ENCODE assay signal across 8 mouse cellular contexts in genomic region chr3:122619931-122620284, GRCm38 (mm10). TPM values are rescaled to one million over a fixed set of nuclear protein-coding genes. Genes with fewer than 3 reads are reported as not detected.
A peak's percentile ranks its signal among the peaks of the same experiment; 100 is the strongest.
DNase-seq lines count a peak whose midpoint lies in the region; ATAC-seq and TF ChIP-seq lines count a peak whose summit lies in the region.

No protein-coding gene starts in this region.

- TF ChIP-seq CTCF in stomach, postnatal 0 days (IDR thresholded peaks at IDR 0.05; ENCODE audit: low read depth), result no peak

- peak overlapping the region; percentile 97 for H3K9ac ChIP-seq in heart, embryonic 14.5 days (ENCODE audit: low read length)
- H3K9ac ChIP-seq in liver, embryonic 13.5 days, result peak overlapping the region; percentile 72
- H3K9ac ChIP-seq in stomach, postnatal 0 days (ENCODE audit: low read length), result peak overlapping the region; percentile 98

- peak overlapping the region; percentile 71 to 77 for H3K4me3 ChIP-seq in heart, embryonic 14.5 days (ENCODE audit: control insufficient read depth in 1 of 2, insufficient read depth in 1 of 2, low read depth in 1 of 2, low read length in 2 of 2)
- H3K4me3 ChIP-seq in liver, embryonic 13.5 days (replicated peaks), result peak overlapping the region; percentile 68
- H3K4me3 ChIP-seq in stomach, postnatal 0 days (ENCODE audit: low read depth, low read length), result peak overlapping the region; percentile 93

- peaks cover 6 to 16% of the 10 kb centered on the region in 2 experiments for H3K4me1 ChIP-seq in heart, embryonic 14.5 days (ENCODE audit: control insufficient read depth in 2 of 2, insufficient read depth in 2 of 2, low read length in 2 of 2)
- peaks cover 14% of the 10 kb centered on the region for H3K4me1 ChIP-seq in liver, embryonic 13.5 days (replicated peaks)
- no peaks in the 10 kb centered on the region for H3K4me1 ChIP-seq in stomach, postnatal 0 days (replicated peaks; ENCODE audit: control insufficient read depth, insufficient read depth)

- H3K27me3 ChIP-seq in heart, embryonic 14.5 days (ENCODE audit: control insufficient read depth, insufficient read depth, low read length), result no peaks in the 10 kb centered on the region
- H3K27me3 ChIP-seq in liver, embryonic 13.5 days, result peaks cover 35% of the 10 kb centered on the region
- H3K27me3 ChIP-seq in stomach, postnatal 0 days (ENCODE audit: control insufficient read depth, insufficient read depth, low read length), result no peaks in the 10 kb centered on the region

- no peaks in the 10 kb centered on the region for H3K36me3 ChIP-seq in heart, embryonic 14.5 days (ENCODE audit: control insufficient read depth, insufficient read depth, low read length)
- no peaks in the 10 kb centered on the region for H3K36me3 ChIP-seq in liver, embryonic 13.5 days
- no peaks in the 10 kb centered on the region for H3K36me3 ChIP-seq in stomach, postnatal 0 days (ENCODE audit: control insufficient read depth, insufficient read depth, low read length)

- H3K27ac ChIP-seq in heart, embryonic 14.5 days (replicated peaks in 1 of 2; ENCODE audit: control insufficient read depth in 1 of 2, insufficient read depth in 1 of 2, low read depth in 2 of 2, low read length in 2 of 2), result peak overlapping the region; percentile 87 to 96
- H3K27ac ChIP-seq in liver, embryonic 13.5 days, result peak overlapping the region; percentile 67
- H3K27ac ChIP-seq in stomach, postnatal 0 days (replicated peaks), result peak overlapping the region; percentile 99

- no peaks in the 10 kb centered on the region for H3K9me3 ChIP-seq in heart, embryonic 14.5 days (ENCODE audit: control insufficient read depth, low read length)
- H3K9me3 ChIP-seq in liver, embryonic 13.5 days (replicated peaks), result no peaks in the 10 kb centered on the region
- H3K9me3 ChIP-seq in stomach, postnatal 0 days (ENCODE audit: control insufficient read depth, low read length), result no peaks in the 10 kb centered on the region

- under 1% methylated on average over 20 of the region's 20 CpGs for WGBS in heart, embryonic 14.5 days
- under 1% methylated on average over 20 of the region's 20 CpGs for WGBS in liver, embryonic 13.5 days (ENCODE audit: insufficient replicate concordance)
- under 1% methylated on average over 20 of the region's 20 CpGs for WGBS in stomach, postnatal 0 days

- H3K4me2 ChIP-seq in heart, embryonic 14.5 days (ENCODE audit: low read length), result peak overlapping the region; percentile 97
- peak overlapping the region; percentile 71 for H3K4me2 ChIP-seq in liver, embryonic 13.5 days
- peak overlapping the region; percentile 94 for H3K4me2 ChIP-seq in stomach, postnatal 0 days (replicated peaks; ENCODE audit: low read depth)

- peak; percentile 56 for DNase-seq in kidney, adult 9 months
- no peak for DNase-seq in kidney, postnatal 10 days
- DNase-seq in R1 (ENCODE audit: low read depth, low spot score), result peak; percentile 79
- no peak for DNase-seq in liver, embryonic 13.5 days
- DNase-seq in stomach, postnatal 0 days (ENCODE audit: low spot score), result no peak
- no peak for DNase-seq in right cerebral cortex, adult 18-20 months
- no peak for DNase-seq in layer of hippocampus, adult 9-10 months (ENCODE audit: low spot score)

- peak; percentile 41; the same call in 1 of the 2 replicates for ATAC-seq in heart, embryonic 14.5 days (ENCODE audit: insufficient number of reproducible peaks, insufficient read depth, low FRiP score, low read depth)
- ATAC-seq in liver, embryonic 13.5 days (ENCODE audit: low read depth), result peak; percentile 37
- peak; percentile 27; the same call in 1 of the 2 replicates for ATAC-seq in stomach, postnatal 0 days (ENCODE audit: low FRiP score, low TSS enrichment)

- TF ChIP-seq EP300 in stomach, postnatal 0 days (optimal IDR thresholded peaks at IDR 0.05), result no peak

RNA-seq across cellular contexts. Expression of gene Fnbp1l, which starts 0.4 kb away (rescaled TPM):
- 24.5 and 29.5 TPM in 2 replicates for polyA plus RNA-seq in heart, embryonic 14.5 days (2014; fragmentation: Nextera tagmentation; extraction: Ambion mirVana)
- 4.3 and 5.6 TPM in 2 replicates for polyA plus RNA-seq in liver, embryonic 13.5 days (2015; fragmentation: Nextera tagmentation; extraction: Ambion mirVana)
- polyA plus RNA-seq in stomach, postnatal 0 days (2015; fragmentation: Nextera tagmentation; extraction: Ambion mirVana), result 20.0 and 20.8 TPM in 2 replicates

Comparison
In these comparisons a context has a peak if more than half of its experiments do, and no peak if none do; other contexts are left out.
1. DNase-seq: peak in kidney, adult 9 months (single experiment) and R1 (single experiment); none in kidney, postnatal 10 days (single experiment), liver, embryonic 13.5 days (single experiment), stomach, postnatal 0 days (single experiment), right cerebral cortex, adult 18-20 months (single experiment) and layer of hippocampus, adult 9-10 months (single experiment).
2. Peak in every context shown above with its lines, with median percentiles within 50 percentile points of each other: ATAC-seq, H3K27ac ChIP-seq, H3K4me2 ChIP-seq, H3K4me3 ChIP-seq and H3K9ac ChIP-seq.